Mouse (Mus musculus) adrenal gland, adult 2 months (tissue): ENCODE results near the gene Trove2. TPM values are rescaled to one million over a fixed set of nuclear protein-coding genes. Genes with fewer than 3 reads are reported as not detected.
"Not testable (repeated sequence)": the region's sequence is repeated elsewhere in the genome, so short reads cannot be mapped to it uniquely, and the experiment has no call there.

Source experiments
- DNase-seq: peaks from one replicate; pipeline ENCODE4 v3.0.0; 2021
- polyA plus RNA-seq: library from polyadenylated mRNA; depleted of rRNA; stranded (reverse); fragments of >200 nt; gene quantifications from 2 replicates; pipeline ENCODE4 v1.2.3, GENCODE M21; 2012; rRNA removed
- total RNA-seq, 2 experiments: library from RNA; stranded (reverse); gene quantifications; 2 replicates each; pipeline ENCODE4 v1.2.3; 2021

Trove2 gene
- total and polyA plus RNA-seq, 3 experiments, result 0.48 to 18.1 (median 11.3) TPM

GRCm38 (mm10) chr1:143739361-143740350, 37.2 kb downstream of the Trove2 start:
- peak; percentile 93 for DNase-seq

DNA sequence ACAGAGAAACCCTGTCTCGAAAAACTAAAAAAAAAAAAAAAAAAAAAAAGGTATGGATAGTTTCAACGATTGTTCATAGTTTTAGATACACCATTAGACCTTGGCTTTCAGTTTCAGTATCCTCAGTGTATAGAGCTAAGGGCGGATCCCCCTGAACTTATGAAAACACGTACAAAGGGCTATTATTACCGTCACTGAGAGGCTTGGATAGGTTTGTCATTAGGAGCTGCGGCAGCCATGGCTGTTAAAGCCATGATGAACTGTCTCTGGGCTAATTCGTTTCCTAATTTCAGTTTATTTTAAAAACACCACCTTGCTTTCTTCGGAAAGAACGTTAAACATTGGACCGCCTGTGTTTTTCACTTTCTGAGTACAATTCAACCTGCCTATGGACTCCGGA, 38.1 kb downstream of the Trove2 start:
- DNase-seq, result no peak

DNA sequence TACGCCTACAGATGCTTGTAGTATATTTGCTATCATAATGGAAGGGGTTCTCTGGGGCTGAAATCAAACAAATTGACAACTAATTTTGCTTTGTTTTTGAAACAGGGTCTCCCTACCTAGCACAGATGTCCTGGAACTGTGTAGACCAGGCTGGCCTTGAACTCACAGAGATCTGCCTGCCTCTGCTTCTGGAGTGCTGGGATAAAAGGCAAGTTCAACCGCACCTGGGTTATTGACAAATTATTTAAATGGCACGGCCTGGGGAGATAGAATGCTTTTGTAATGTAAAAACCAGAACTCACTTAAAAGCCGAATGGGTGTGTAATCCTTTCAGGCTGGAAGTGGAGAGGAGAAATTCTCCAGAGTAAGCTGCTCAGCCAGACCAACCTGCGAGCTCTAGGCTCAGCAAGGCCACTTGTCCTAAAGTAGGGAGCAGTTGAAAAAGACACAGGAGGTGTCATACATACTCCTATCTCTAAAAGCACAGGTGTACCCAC, 42.9 kb downstream of the Trove2 start:
- no peak for DNase-seq

DNA sequence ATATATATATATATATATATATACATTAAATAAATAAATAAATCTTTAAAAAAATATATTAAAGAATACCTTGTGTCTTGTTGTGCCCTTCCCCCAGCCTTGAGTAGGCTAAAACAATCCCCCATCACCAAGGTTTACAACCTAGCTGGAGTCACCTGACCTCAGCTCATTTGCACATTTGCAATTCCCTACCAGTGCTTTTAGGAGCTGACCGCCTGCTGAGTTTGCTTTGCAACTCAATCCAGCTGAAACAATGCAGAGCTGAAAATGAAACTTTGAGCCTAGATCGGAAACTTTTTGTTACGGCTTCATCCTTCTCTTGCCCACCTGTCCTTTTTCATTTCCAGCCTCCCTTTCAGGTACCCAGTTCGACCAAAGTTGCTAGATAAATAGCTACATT, 45.2 kb downstream of the Trove2 start:
- no peak for DNase-seq

DNA sequence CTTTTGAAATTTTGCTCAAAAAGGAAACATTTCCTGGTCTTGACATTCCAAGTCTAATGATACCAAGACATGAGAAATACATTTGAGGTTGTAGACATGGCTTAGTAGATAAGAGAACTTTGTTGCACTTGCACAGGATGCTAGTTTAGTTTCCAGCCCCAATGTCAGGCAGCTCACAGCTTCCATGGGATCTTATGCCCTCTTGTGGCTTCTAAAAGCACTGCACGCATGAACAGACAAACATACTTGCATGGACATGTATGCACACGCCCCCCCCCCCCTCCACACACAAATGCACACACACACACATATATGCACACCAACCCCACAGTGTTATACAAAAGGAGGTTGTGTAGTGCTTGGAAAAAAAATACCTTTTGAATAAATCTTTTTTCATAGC, 46.0 kb downstream of the Trove2 start:
- DNase-seq, result peak; percentile 33

DNA sequence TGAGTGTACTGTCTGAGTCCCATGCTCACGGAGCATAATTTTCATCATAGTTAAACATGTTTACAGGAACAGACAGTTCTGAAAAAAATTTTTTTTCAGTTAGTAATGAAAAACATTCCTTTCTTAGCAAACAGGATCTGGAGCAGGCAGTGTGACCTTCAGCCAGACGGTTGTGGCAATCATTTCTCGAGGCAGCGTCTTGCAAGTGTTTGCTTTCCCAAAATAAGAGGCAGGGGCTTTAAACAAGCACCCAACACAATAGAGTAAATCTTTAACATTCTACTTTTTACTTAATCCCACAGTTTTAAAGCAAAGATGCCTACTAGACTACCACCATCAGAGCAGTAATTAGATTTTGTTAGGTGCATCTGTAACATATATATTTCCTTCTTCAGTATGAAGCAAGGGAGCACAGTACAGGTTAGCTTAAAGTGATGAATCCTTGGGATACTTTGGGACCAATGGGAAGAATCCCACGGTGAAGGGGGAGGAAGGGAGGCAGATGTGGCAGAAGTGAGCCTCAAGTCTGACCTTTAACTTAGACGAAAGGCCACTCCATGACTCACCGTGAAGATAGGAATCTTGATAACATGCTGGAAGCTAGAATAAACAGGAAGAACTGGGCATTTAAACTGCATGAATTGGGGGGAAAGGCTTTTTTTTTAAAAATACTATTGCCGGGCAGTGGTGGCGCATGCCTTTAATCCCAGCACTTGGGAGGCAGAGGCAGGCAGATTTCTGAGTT, 49.0 kb downstream of the Trove2 start:
- DNase-seq, result peak; percentile 63

DNA sequence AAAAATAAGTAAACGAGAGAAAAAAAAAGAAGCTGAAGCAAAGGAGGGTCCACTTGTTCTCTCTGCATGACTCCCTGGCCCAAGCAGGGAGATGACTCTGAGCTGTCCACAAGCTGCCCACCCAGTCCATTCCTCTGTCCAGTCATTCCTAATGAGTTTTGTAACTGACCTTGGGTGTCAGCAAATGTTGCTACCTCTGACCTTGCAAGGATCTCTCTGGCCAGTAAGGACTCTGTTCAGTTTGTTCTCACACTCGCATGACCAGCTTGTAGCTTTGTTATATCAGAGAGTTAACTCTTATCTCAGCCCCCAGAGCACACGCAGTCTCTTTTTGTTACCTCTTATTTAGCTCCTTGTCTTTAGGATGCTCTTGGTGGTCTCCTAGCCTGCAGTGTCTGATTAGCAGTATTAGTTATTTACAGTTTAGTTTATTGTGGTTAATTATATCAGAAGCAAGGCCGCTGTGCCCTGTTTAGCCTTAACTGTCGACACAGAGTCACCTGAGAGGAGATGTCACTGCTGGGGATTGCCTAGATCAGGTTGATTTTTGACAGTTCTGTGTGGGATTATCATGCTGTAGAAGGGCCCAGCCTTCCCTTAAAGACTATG, 52.3 kb downstream of the Trove2 start:
- DNase-seq, result peak; percentile 65

DNA sequence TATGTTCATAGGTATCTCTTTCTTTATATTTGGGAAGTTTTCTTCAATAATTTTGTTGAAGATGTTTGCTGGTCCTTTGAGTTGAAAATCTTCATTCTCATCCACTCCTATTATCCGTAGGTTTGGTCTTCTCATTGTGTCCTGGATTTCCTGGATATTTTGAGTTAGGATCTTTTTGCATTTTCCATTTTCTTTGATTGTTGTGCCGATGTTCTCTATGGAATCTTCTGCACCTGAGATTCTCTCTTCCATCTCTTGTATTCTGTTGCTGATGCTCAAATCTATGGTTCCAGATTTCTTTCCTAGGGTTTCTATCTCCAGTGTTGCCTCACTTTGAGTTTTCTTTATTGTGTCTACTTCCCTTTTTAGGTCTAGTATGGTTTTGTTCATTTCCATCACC, 60.8 kb downstream of the Trove2 start, which contains the start of gene Glrx2:
Gene Glrx2 (plus strand): TSS at position 301 of the 400 bp plus-strand sequence.
- not testable (repeated sequence) for DNase-seq

DNA sequence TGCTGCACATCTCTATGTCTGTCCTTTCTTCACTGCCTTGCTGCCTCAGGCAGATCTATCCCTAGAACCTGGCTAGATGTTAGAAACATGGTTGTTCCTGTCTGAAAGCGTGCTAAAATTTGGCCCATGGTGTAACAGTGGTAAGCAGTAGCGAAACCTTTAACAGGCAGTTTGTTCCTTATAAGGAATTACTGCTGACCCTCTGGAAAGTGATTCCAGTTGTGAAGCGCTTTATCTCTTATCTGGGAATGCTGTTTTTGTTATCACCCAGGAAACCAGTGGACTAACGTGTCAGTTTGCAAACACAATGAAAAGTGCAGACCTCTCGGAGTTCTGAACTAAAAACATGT, 66.3 kb downstream of the Trove2 start:
- no peak for DNase-seq

DNA sequence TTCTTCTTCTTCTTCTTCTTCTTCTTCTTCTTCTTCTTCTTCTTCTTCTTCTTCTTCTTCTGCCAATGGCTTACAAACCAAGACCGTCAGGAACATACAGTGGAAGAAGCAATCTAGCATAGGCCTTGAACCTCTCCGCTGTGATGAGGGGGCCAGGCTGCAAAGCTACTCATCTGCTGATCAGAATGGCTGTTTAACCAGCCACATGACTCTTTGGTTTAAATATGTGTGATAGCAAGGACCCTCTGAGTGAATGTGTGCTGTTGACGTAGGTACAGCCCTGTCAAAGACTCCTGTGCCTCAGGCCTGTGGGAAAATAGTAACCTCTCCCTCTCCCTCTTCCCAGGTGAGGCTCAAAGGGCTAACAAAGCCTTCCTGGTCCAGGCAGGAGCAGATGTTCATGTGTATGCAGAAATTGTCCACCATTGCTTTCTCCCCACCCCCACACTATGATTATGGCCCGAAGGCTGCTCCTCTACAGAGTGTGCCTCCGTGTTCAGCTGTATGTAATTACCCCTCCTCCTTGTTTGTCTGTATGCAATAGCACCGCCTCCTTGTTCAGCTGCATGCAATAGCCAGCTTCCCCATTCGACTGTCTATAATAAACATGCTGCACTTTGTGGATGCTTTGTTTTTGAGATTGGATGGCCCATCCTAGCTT, 66.8 kb downstream of the Trove2 start:
- no peak for DNase-seq

- no peak for DNase-seq
Observed at GRCm38 (mm10) chr1:143708361-143708760, 68.5 kb downstream of the Trove2 start.

GRCm38 (mm10) chr1:143707006-143707405, 69.9 kb downstream of the Trove2 start:
- peak; percentile 25 for DNase-seq

- peak; percentile 96 for DNase-seq
Observed at GRCm38 (mm10) chr1:143702741-143703262, 74.1 kb downstream of the Trove2 start, which contains the start of gene Cdc73. Cdc73 (minus strand) TSS chr1:143702893.

DNA sequence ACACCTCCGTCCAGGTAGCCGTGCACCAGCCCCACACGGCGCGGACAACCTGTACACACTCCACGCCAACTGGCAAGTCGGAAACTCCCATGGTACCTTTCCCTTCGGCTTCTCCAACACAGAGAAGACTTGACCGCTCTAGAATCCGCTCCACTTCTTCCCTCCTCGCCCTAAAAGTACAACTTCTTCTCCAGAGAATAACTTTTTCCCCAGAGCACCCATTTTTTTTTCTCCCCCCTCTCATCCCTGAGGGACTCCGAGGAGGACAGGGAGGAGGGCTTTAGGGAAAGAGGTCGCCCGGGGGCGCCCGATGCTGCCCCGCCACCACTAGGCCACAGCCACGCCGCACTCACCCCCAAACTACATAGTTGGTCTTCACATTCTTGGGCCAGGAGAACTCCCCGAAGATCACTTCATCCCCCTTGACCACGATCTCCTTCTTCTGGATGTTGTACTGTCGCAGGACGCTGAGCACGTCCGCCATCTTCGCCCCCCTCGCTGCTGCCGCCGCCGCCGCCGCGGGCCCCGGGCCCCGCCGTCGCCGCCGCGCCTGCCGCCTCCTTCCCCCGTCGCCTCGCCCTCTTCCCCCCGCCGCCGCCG, 74.6 kb downstream of the Trove2 start:
- DNase-seq, result no peak

- DNase-seq, result no peak
Observed at GRCm38 (mm10) chr1:143701736-143702135, 75.1 kb downstream of the Trove2 start.

Other genes starting within 250 kb of the Trove2 start
- 10 to 100 TPM in 1 of 2 experiments, 1 to 10 TPM in 1; 8.7 to 24.7 TPM for gene B3galt2, start 136.4 kb downstream of the Trove2 start, total RNA-seq
- gene B3galt2, start 136.4 kb downstream of the Trove2 start, polyA plus RNA-seq, result 0.18 and 0.75 TPM in 2 replicates
- gene Cdc73, start 74.2 kb downstream of the Trove2 start, total RNA-seq, result 100 to 1,000 TPM in 1 of 2 experiments, 10 to 100 TPM in 1; 94.4 to 109 TPM
- gene Cdc73, start 74.2 kb downstream of the Trove2 start, polyA plus RNA-seq, result 0.33 and 0.45 TPM in 2 replicates
- gene Glrx2, start 60.7 kb downstream of the Trove2 start, total RNA-seq, result 100 to 1,000 TPM in 1 of 2 experiments, 10 to 100 TPM in 1; 94.8 to 104 TPM
- 22.5 and 34.7 TPM in 2 replicates for gene Glrx2, start 60.7 kb downstream of the Trove2 start, polyA plus RNA-seq
- 10 to 100 TPM; 20.5 to 23.7 TPM for gene Uchl5, start 204 bp upstream of the Trove2 start, total RNA-seq
- gene Uchl5, start 204 bp upstream of the Trove2 start, polyA plus RNA-seq, result 1.2 and 1.9 TPM in 2 replicates
- gene Rgs2, start 227.1 kb upstream of the Trove2 start, total RNA-seq, result 100 to 1,000 TPM; 342 to 413 TPM
- 3.5 and 3.9 TPM in 2 replicates for gene Rgs2, start 227.1 kb upstream of the Trove2 start, polyA plus RNA-seq